Mouse (Mus musculus): ENCODE results near the gene Yes1. TPM values are rescaled to one million over a fixed set of nuclear protein-coding genes. Genes with fewer than 3 reads are reported as not detected.

The Yes1 gene
- polyA plus RNA-seq, 1 experiment from 2014 or later, result 49.7 TPM

GRCm38 (mm10) chr5:32697208-32697867 is 86.4 kb downstream of the Yes1 start:
- H3K27me3 ChIP-seq (ENCODE audit: insufficient read depth, low read length), result no peaks in the 10 kb centered on the region
- no peaks in the 10 kb centered on the region for H3K9me3 ChIP-seq (ENCODE audit: low read depth, low read length)
- H3K4me3 ChIP-seq (ENCODE audit: low read depth, low read length), result no peak overlapping the region
- H3K4me2 ChIP-seq, result no peak overlapping the region
- no peak overlapping the region for H3K9ac ChIP-seq
- no peak overlapping the region for H3K27ac ChIP-seq (ENCODE audit: low read depth)
- no peaks in the 10 kb centered on the region for H3K4me1 ChIP-seq (ENCODE audit: insufficient read depth)
- TF ChIP-seq CTCF (IDR thresholded peaks at IDR 0.05; ENCODE audit: low read depth), result no peak
- 64% methylated on average over 5 of the region's 5 CpGs for WGBS
- DNase-seq (no peak), ATAC-seq (ENCODE audit: insufficient read depth) (no peak)
- no peaks in the 10 kb centered on the region for H3K36me3 ChIP-seq (ENCODE audit: insufficient read depth)

- ATAC-seq (ENCODE audit: insufficient read depth), result no peak
- WGBS, result 46% methylated on average over 2 of the region's 2 CpGs
- no peak for TF ChIP-seq CTCF (IDR thresholded peaks at IDR 0.05; ENCODE audit: low read depth)
Measured at GRCm38 (mm10) chr5:32706226-32706780, 95.3 kb downstream of the Yes1 start.

GRCm38 (mm10) chr5:32711485-32711884 is 100.5 kb downstream of the Yes1 start:
- ATAC-seq (ENCODE audit: insufficient read depth) (no peak), DNase-seq (no peak)
- H3K27me3 ChIP-seq (ENCODE audit: insufficient read depth, low read length), result no peaks in the 10 kb centered on the region
- H3K9ac ChIP-seq, result no peak overlapping the region
- H3K27ac ChIP-seq (ENCODE audit: low read depth), result no peak overlapping the region
- no peaks in the 10 kb centered on the region for H3K36me3 ChIP-seq (ENCODE audit: insufficient read depth)
- no peaks in the 10 kb centered on the region for H3K4me1 ChIP-seq (ENCODE audit: insufficient read depth)
- TF ChIP-seq CTCF (IDR thresholded peaks at IDR 0.05; ENCODE audit: low read depth), result no peak
- H3K4me2 ChIP-seq, result no peak overlapping the region
- H3K9me3 ChIP-seq (ENCODE audit: low read depth, low read length), result no peaks in the 10 kb centered on the region
- H3K4me3 ChIP-seq (ENCODE audit: low read depth, low read length), result no peak overlapping the region
- 72% methylated on average over 5 of the region's 5 CpGs for whole genome bisulfite sequencing

More at GRCm38 (mm10) chr5:32706226-32706780, 95.3 kb downstream of the Yes1 start:
- H3K4me1 ChIP-seq (ENCODE audit: insufficient read depth), result no peaks in the 10 kb centered on the region
- no peak for DNase-seq
- no peaks in the 10 kb centered on the region for H3K27me3 ChIP-seq (ENCODE audit: insufficient read depth, low read length)
- H3K4me3 ChIP-seq (ENCODE audit: low read depth, low read length), result no peak overlapping the region
- no peak overlapping the region for H3K9ac ChIP-seq
- H3K9me3 ChIP-seq (ENCODE audit: low read depth, low read length), result no peaks in the 10 kb centered on the region
- no peak overlapping the region for H3K4me2 ChIP-seq
- no peak overlapping the region for H3K27ac ChIP-seq (ENCODE audit: low read depth)
- no peaks in the 10 kb centered on the region for H3K36me3 ChIP-seq (ENCODE audit: insufficient read depth)

GRCm38 (mm10) chr5:32712221-32713041 is 101.5 kb downstream of the Yes1 start:
- no peak for TF ChIP-seq CTCF (IDR thresholded peaks at IDR 0.05; ENCODE audit: low read depth)
- WGBS, result 67% methylated on average over 4 of the region's 4 CpGs
- ATAC-seq (ENCODE audit: insufficient read depth) (no peak), DNase-seq (peak; percentile 7)
- no peaks in the 10 kb centered on the region for H3K36me3 ChIP-seq (ENCODE audit: insufficient read depth)
- H3K4me1 ChIP-seq (ENCODE audit: insufficient read depth), result no peaks in the 10 kb centered on the region
- peak overlapping the region; percentile 95; the same call in 1 of the 2 replicates for H3K27ac ChIP-seq (ENCODE audit: low read depth)
- no peak overlapping the region for H3K9ac ChIP-seq
- no peaks in the 10 kb centered on the region for H3K27me3 ChIP-seq (ENCODE audit: insufficient read depth, low read length)
- H3K4me2 ChIP-seq, result peak overlapping the region; percentile 73
- no peaks in the 10 kb centered on the region for H3K9me3 ChIP-seq (ENCODE audit: low read depth, low read length)
- H3K4me3 ChIP-seq (ENCODE audit: low read depth, low read length), result peak overlapping the region; percentile 64; the same call in 1 of the 2 replicates

- Histone ChIP-seq H3K4me1 (ENCODE audit: insufficient read depth) (no peaks in the 10 kb centered on the region), H3K27me3 (ENCODE audit: insufficient read depth, low read length) (no peaks in the 10 kb centered on the region), H3K9me3 (ENCODE audit: low read depth, low read length) (no peaks in the 10 kb centered on the region), H3K4me3 (ENCODE audit: low read depth, low read length) (peak overlapping the region; percentile 64), H3K27ac (ENCODE audit: low read depth) (peak overlapping the region; percentile 95), H3K4me2 (peak overlapping the region; percentile 73), H3K36me3 (ENCODE audit: insufficient read depth) (no peaks in the 10 kb centered on the region), H3K9ac (peak overlapping the region; percentile 65)
- no peak for DNase-seq
- 25% methylated on average over 2 of the region's 2 CpGs for WGBS
- TF ChIP-seq CTCF (IDR thresholded peaks at IDR 0.05; ENCODE audit: low read depth), result no peak
- peak; percentile 48 for ATAC-seq (ENCODE audit: insufficient read depth)
Measured at GRCm38 (mm10) chr5:32713042-32713702, 102.2 kb downstream of the Yes1 start.

- under 1% methylated on average over 55 of the region's 55 CpGs for WGBS
- peak; percentile 79 for TF ChIP-seq CTCF (IDR thresholded peaks at IDR 0.05; ENCODE audit: low read depth)
- ATAC-seq (ENCODE audit: insufficient read depth) (peak; percentile 96), DNase-seq (peak; percentile 98)
- H3K9ac ChIP-seq, result peak overlapping the region; percentile 65
- H3K4me1 ChIP-seq (ENCODE audit: insufficient read depth), result no peaks in the 10 kb centered on the region
- H3K27ac ChIP-seq (ENCODE audit: low read depth), result peak overlapping the region; percentile 95
- peak overlapping the region; percentile 64 for H3K4me3 ChIP-seq (ENCODE audit: low read depth, low read length)
- H3K9me3 ChIP-seq (ENCODE audit: low read depth, low read length), result no peaks in the 10 kb centered on the region
- H3K36me3 ChIP-seq (ENCODE audit: insufficient read depth), result no peaks in the 10 kb centered on the region
- peak overlapping the region; percentile 73 for H3K4me2 ChIP-seq
- no peaks in the 10 kb centered on the region for H3K27me3 ChIP-seq (ENCODE audit: insufficient read depth, low read length)
Measured at GRCm38 (mm10) chr5:32713703-32714467, 102.9 kb downstream of the Yes1 start.

Measured in lung, embryonic 14.5 days (tissue).